Mouse (Mus musculus) adrenal gland, adult (tissue): ENCODE data around the gene Cerk.
A peak's percentile ranks its signal among the peaks of the same experiment; 100 is the strongest.

Source experiments
- DNase-seq, 2 experiments: peaks; one replicate each; pipeline ENCODE4 v3.0.0; 2022 to 2023; ENCODE audit warnings: low spot score in 1 of 2; ENCODE audit not compliant: inconsistent age in 2 of 2

Gene Cerk

GRCm38 (mm10) chr15:86184851-86185688 lies 871 bp downstream of the Cerk start:
- peak; percentile 74 to 90 for DNase-seq

- peak in 1 of 2 experiments; percentile 56 for DNase-seq
Observed at GRCm38 (mm10) chr15:86184071-86184470, 1.9 kb downstream of the Cerk start.

DNA sequence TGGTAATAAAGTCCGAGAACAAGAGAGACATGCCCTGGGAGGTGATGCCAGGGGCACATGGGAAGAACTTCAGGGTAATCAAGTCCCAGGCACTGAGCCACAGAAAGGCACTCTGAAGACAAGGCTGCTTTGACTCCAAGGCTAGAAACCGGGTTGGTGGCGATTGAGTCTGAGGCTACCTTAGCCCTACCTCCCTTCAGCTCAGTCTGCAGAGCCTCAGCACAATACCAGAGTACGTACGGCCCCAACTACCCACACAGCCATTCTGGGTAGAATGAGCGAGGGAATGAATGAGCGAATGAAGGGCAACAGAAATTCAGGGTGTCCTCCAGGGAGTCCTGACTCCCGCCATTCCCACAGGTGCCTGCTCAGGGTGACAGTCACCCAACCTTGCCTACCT lies 2.5 kb downstream of the Cerk start:
- DNase-seq: peak in 1 of 2 experiments; percentile 47

- DNase-seq: peak; percentile 51 to 72
Observed at GRCm38 (mm10) chr15:86182646-86183045, 3.3 kb downstream of the Cerk start.

DNA sequence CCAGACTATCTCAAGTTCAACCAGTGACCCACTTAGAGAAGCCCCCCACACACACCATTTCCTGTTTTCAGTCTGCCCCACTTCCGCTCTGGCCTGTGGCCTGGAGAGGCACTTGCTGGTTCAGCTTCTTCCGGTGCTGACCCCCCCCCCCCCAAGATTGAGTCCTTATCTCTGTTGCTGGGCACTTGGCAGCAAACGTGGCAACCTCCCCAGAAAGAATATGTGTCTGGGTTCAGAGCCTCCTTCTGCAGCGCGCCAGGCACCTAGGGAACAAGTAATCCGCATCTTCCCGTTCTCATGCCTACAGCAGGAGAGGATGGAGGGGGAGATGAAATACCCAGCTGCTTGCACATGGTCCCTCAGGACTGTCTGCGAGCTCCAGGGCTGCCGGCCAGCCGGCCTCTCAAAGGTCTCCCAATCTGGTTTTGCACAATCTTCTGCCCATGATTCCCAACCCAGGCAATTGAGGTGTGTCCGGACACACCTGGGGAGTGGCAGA lies 4.0 kb downstream of the Cerk start:
- peak in 1 of 2 experiments; percentile 67 for DNase-seq

DNA sequence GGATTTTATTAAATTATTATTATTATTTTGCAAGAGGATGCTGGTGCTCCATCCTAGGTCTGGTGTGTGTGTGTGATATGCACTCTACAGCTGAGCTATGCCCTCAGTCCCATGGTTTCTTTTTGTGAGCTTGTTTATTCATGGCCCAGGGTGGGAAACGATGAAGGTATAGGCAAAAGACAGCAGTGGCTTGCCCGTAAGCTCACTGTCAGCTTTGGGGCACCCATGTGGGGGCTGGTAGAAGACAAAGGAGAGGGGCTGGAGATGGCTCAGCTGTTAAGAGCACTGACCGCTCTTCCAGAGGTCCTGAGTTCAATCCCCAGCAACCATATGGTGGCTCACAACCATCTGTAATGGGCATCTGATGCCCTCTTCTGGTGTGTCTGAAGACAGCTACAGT lies 4.6 kb downstream of the Cerk start:
- DNase-seq: peak in 1 of 2 experiments; percentile 28

DNA sequence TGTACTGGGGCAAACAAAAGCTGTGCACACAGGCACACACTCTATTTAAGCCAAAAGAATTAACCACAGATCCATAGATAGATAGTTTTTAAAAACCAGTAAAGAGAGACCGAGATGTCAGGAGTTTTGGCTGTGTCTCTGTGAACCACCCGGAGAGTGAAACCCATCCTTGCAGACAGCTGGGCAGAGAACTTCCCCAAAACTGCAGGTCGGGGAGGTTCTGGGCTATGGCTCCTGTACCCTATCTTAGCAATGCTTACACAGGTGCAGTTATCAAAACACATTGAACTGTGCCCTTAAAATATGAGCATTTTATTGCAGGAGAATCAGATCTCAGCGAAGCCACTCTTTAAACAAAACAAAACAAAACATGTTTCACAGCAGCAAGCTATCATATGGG lies 5.5 kb downstream of the Cerk start:
- DNase-seq: no peak

- DNase-seq: no peak
Observed at GRCm38 (mm10) chr15:86178594-86178993, 7.3 kb downstream of the Cerk start.

DNA sequence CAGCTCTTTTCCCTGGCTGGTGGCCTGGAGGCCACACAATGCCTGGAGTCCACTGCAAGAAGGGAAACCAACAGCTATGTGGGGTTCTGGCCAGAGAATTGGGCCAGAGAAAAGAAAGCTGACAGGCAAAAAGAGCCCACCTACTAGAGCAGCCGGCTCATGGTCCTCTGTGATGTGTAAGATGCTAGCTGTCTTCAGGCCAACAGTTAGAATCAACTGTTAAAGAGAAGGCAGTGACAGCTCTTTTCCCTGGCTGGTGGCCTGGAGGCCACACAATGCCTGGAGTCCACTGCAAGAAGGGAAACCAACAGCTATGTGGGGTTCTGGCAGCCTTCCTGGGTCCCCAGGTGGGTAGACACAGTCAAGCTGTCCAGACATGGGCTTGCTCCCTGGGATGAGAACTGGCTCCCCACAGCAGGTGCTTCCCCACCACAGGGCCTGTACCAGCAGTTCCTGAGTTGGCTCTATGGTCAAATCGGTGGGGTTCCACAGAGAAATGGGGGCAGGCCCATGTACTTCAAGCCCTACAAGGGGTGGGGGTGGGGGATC lies 8.2 kb downstream of the Cerk start:
- peak in 1 of 2 experiments; percentile 39 for DNase-seq

DNA sequence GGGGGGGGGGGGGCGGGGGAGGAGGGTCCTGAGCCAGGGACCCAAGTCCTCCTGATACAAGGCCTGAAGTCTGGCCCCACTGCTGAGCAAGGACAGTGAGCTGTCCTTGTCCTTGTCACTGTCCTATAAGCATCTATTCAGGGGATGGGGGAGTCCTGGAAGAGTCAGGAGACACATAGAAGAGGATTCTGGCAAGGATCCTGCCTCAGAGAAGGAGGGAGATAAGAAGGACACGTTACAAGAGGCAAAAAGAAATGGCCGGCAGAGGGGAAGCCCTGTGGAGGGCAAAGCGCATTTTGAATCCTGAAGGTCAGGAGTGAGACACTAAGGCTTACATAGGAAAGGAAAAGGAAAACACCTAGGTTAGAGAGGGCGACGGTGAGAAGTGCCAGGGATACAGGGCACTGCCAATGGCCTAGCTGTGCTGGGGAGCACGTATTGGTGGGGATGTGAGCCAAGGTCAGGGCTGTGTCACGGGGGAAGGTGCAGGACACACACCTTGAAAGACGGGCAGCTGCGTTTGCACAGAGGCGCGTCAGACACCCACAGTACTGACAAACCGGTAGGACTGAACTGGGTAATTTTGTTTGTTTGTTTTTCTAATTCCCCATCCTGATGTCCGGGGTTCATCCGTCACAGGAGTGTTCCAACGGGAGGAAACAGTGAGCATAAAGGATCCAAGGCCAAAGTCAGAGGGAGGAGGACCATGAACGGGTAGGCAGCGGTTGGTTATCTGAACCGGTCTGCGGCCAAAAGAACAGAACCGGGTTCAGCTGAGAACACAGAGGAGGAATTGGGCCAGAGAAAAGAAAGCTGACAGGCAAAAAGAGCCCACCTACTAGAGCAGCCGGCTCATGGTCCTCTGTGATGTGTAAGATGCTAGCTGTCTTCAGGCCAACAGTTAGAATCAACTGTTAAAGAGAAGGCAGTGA lies 8.9 kb downstream of the Cerk start:
- DNase-seq: peak; percentile 64 to 81

- peak in 1 of 2 experiments; percentile 59 for DNase-seq
Observed at GRCm38 (mm10) chr15:86176166-86176565, 9.8 kb downstream of the Cerk start.

DNA sequence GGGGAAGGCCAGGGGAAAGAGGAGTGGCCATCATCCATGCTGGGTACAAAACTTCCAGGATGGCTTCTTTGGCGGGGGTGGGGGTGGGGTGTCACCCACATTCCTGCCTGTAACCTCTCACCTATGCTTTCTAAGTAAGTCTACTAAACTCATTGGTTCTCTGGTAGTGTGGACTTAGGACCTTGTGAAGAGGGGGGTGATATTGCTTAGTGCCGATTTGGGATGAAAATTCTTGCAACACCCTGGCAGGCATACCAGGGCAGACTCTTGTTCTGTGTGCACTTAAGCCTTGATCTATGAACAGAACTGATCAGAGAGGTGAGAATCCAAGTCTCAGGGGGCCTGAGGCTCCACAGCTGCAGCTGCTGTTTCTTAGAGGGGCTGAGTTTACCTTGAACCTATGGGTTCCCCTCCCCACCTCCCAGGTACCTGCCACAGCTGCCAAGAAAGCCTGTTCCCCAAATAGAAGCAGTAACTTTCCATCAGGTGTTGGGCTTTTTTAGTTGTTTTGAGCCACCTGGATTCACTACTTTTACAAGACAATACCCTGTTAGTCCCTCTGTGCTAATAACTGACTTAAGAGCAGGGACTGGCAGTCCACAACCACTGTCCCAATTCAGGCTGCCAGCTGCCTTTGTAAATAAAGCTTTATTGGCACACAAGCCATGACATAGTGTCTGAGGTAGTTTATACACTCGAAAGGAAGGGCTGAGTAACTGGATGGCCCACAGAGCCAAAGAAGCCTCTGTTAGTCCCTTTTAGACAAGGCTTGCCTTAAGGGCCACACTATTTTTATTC lies 10.5 kb downstream of the Cerk start:
- DNase-seq: peak in 1 of 2 experiments; percentile 37

DNA sequence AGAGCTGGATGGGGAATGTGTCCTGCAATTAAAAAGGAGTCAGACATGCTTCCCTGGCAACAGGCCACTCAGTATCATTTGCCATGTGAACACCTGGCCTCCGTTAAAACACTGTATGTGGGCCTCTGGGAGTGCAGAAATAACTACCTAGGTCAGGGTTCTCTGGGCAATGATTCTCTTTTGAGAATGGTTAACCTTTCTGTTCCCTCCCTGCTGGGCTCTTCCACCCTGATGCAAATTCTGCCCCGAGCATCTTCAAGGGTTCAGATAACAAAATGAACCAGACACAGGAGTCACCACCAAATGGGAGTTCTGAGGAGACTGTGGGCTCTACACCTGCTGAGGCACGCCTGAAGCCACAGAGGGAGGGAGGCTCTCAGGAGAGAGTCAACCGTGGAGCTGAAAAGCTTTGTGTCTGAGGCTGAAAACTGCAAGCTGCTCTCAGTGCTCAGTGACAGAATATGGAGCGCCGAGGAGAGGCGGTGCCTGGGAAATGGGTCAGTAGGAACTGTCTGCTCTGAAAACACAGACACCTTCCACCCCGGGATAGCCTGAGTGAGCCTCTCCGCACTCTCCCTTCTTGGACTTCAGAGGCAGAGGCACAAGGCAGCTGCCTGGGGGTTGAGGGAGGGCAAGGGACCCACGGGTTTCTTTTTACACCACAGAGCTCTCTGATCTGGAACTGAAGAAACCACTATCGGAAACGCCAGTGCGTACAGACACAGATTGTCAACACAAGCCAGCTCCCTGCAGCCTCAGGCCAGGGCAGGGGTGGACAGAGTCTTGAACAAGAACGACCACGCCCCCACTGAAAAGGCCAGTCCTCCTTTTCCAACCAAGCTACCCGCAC lies 12.6 kb downstream of the Cerk start:
- DNase-seq: peak in 1 of 2 experiments; percentile 48

DNA sequence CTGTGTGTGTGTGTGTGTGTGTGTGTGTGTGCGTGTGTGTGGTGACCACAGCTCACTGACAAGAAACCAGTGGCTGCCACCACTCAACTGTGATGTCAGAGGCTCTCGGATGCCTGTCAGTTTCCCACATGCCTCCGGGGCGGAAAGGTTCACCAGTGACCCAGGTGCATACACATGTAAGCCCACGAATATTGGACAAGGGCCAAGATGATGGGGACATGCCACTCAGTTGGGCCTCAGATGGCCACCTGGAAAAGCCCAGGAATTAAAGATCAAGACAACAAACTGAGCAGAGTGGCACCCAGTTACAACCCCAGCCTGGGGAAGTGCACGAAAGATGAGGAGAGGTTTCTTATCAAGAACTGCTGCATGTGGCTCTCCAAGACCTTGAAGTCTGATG lies 13.4 kb downstream of the Cerk start:
- peak; percentile 60 to 77 for DNase-seq

DNA sequence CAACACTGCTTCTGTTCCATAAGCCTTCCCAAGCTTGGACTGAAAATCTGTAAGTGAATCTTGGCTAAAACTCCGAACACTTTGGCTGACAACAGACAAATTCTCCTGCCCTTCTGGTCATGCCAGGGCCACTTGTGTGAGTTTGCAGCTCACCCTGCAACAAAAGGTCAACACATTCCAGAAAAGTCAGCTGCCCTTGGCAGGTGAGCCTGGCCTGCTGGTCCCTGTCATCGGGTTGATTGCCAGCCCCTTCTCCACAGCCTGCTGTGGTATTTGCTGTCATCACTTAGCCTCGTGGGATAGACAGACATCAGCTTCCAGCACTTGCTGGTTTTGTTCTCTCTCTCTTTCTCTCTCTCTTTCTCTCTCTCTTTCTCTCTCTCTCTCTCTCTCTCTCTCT lies 13.8 kb downstream of the Cerk start:
- DNase-seq: peak; percentile 57 to 79

DNA sequence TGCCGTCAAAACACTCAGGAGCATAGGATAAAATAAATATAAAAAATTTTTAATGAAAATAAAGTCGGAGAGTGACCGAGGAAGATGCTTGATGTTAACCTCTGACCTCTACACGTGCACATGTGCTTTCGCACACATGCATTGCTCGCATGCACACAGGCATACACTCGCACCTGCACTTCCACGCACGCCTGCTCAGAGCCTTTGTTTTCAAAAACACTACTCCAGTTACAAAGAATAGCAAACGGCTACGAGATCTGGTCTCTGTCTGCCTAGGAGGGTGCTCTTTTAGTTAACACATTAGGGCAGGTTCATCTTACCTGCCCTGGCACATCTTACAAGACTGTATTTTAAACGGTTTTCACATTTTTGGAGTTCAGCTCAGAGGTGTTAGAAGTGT lies 14.6 kb downstream of the Cerk start:
- DNase-seq: no peak

DNA sequence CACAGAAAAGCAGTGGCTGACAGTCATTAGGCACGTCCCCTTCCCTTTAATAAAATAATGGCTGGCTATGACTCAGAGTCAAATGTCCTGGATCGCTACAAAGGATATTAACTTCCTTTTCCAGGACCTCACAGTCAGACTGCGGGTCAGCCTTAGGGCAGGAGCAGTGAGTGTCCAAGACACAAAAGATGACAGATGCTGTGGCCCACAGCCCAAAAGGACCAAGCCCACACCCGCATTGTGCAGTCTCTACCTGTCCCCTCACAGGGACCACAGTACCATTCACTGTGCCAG lies 16.2 kb downstream of the Cerk start:
- DNase-seq: peak; percentile 68 to 78

- DNase-seq: peak in 1 of 2 experiments; percentile 48
Observed at GRCm38 (mm10) chr15:86168941-86169816, 16.8 kb downstream of the Cerk start.

GRCm38 (mm10) chr15:86168505-86168867 lies 17.5 kb downstream of the Cerk start:
- no peak for DNase-seq
